Mouse (Mus musculus) ES-Bruce4 (cell line): ENCODE results near the gene Msh6.

Experiments
- CTCF ChIP-seq: IDR thresholded peaks from one replicate; pipeline ENCODE4 v1.8.1; 2011; ENCODE audit warnings: low read depth, low read length
- EP300 ChIP-seq: IDR thresholded peaks from 2 replicates; pipeline ENCODE4 v1.6.1; 2011; ENCODE audit warnings: low read depth, low read length; ENCODE audit not compliant: insufficient read depth
- POLR2A ChIP-seq: IDR thresholded peaks from one replicate; pipeline ENCODE4 v1.8.1; 2011; ENCODE audit warnings: low read length; ENCODE audit not compliant: insufficient read depth

DNA sequence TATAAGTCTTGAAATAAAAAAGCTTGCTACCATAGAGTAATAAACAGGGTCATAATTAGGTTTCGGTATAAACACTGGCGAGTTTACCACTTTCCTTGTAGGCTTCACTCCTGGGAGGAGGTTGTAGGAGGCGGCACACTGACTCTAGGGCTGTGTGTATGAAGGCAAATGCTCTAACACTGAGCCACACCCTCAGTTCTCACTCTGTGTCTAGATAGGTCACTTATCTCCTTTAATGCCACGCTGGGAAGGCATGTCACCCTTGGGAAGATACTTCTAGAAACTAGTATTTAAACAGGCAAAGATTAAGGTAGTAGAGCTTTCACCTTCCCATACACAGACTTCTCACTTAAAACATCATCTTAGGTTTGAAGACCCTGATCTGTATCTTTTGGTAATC, 59.6 kb downstream of the Msh6 start:
- TF ChIP-seq CTCF (no peak), POLR2A (no peak), EP300 (no peak)
